Mouse (Mus musculus) hindbrain, embryonic 10.5 days (tissue): Measurements from ENCODE around the gene Mllt11. TPM values are rescaled to one million over a fixed set of nuclear protein-coding genes. Genes with fewer than 3 reads are reported as not detected.
A peak's percentile ranks its signal among the peaks of the same experiment; 100 is the strongest.

Source experiments
- DNase-seq: peaks from one replicate; pipeline ENCODE4 v3.0.0-alpha.2; 2017; ENCODE audit warnings: low spot score
- H3K27ac ChIP-seq: fragments of 300-500 bp; sonication (generic); 2 replicates; pipeline ENCODE4 v1.5.1; 2016; ENCODE audit warnings: mild to moderate bottlenecking, moderate library complexity
- H3K27me3 ChIP-seq: fragments of 300-500 bp; sonication (generic); 2 replicates; pipeline ENCODE4 v1.6.1; 2016; ENCODE audit warnings: mild to moderate bottlenecking; ENCODE audit not compliant: poor library complexity, insufficient read depth, severe bottlenecking
- H3K36me3 ChIP-seq: fragments of 300-500 bp; sonication (generic); 2 replicates; pipeline ENCODE4 v1.6.1; 2016; ENCODE audit warnings: mild to moderate bottlenecking, moderate library complexity
- H3K4me1 ChIP-seq: fragments of 300-500 bp; sonication (generic); replicated peaks from 2 replicates; pipeline ENCODE4 v1.6.1; 2016; ENCODE audit warnings: mild to moderate bottlenecking
- H3K4me3 ChIP-seq: fragments of 300-500 bp; sonication (generic); 2 replicates; pipeline ENCODE4 v1.5.1; 2016; ENCODE audit warnings: mild to moderate bottlenecking, moderate library complexity
- H3K9me3 ChIP-seq: fragments of 300-500 bp; sonication (generic); 2 replicates; pipeline ENCODE4 v1.6.1; 2016; ENCODE audit warnings: mild to moderate bottlenecking, moderate library complexity
- WGBS: fragments of 180-500 bp; shearing (Covaris S2); methylation state at CpG from one replicate; pipeline ENCODE4 v1.1.7; 2016; 5-methylcytosine and 5-hydroxymethylcytosine counted together
- polyA plus RNA-seq: library from polyadenylated mRNA; unstranded; fragments of >200 nt; fragmentation: Nextera tagmentation; extraction: Ambion mirVana; gene quantifications from 2 replicates; pipeline ENCODE4 v1.2.1, GENCODE M21; 2016

Mllt11 gene
- polyA plus RNA-seq, 1 experiment from 2014 or later = 95.9 TPM

DNA sequence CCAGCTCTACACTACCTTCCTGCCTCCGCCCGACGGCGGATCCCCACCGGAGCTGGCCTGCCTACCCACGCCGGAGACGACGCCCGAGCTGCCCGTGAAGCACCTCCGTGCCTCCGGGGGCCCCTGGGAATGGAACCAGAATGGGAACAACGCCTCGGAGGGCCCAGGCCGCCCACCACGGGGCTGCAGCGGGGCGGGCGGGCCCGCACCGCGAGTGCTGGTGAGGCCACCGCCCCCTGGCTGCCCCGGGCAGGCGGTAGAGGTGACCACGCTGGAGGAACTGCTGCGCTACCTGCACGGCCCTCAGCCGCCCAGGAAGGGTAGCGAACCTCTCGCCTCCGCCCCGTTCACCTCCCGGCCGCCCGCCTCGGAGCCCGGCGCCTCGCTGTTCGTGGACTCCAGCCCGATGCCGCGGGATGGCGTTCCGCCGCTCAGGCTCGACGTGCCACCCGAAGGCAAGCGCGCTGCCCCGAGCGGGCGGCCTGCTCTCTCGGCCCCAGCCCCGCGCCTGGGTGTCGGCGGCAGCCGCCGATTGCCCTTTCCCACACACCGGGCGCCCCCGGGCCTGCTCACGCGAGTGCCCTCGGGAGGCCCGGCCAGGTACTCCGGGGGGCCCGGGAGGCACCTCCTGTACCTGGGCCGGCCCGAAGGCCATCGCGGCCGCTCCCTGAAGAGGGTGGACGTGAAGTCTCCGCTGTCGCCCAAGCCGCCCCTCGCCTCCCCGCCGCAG is 59.3 kb downstream of the Mllt11 start:
- WGBS = 12% methylated on average over 84 of the region's 84 CpGs
- Histone ChIP-seq H3K4me3 (peak overlapping the region; percentile 45), H3K36me3 (peaks cover 60% of the 10 kb centered on the region), H3K27ac (no peak overlapping the region), H3K27me3 (peaks cover 72% of the 10 kb centered on the region), H3K4me1 (peaks cover 21% of the 10 kb centered on the region), H3K9me3 (no peaks in the 10 kb centered on the region)
- peak; percentile 43 for DNase-seq

DNA sequence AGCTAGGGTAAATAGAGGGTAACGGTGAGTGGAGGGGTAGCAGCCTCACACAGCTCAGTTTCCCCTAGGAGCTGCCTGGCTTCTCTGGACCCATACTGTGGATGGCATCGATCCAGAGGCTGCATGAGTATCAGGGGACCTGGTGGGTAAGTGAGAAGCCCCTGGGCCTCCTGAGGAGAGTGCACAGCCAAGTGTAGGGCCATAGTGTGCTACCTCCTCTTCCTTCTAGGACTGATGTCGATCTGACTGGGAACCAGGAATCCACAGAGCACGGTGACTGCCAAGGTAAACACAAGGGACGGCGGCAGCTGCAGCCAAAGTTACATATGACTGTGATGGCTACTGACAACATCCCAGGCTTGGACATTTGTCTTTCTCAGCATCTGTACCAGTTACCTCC is 60.9 kb downstream of the Mllt11 start:
- Histone ChIP-seq H3K4me1 (peaks cover 21% of the 10 kb centered on the region), H3K9me3 (no peaks in the 10 kb centered on the region), H3K27me3 (peaks cover 72% of the 10 kb centered on the region), H3K27ac (no peak overlapping the region), H3K36me3 (peaks cover 76% of the 10 kb centered on the region), H3K4me3 (no peak overlapping the region)
- 86% methylated on average over 6 of the region's 6 CpGs for WGBS
- no peak for DNase-seq

DNA sequence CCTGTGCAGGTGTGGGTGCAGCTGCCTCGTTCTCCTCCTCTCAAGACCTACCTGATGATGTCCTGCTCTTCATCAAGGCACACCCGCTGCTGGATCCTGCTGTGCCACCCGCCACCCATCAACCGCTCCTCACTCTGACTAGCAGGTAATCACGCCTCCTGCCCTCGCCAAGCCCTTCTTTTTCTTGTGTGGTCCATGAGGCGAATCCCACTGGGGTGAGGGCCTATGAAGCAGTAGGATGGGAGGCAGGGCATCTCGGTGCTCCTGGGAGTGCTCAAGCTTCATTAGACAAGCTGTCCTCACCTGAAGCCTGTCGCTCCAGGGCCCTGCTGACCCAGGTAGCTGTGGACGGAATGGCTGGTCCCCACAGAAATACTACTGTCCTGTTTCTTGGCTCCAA is 62.0 kb downstream of the Mllt11 start:
- no peak for DNase-seq
- Histone ChIP-seq H3K27ac (no peak overlapping the region), H3K9me3 (no peaks in the 10 kb centered on the region), H3K4me3 (no peak overlapping the region), H3K27me3 (peaks cover 66% of the 10 kb centered on the region), H3K36me3 (peaks cover 87% of the 10 kb centered on the region), H3K4me1 (peaks cover 21% of the 10 kb centered on the region)
- WGBS = 85% methylated on average over 10 of the region's 10 CpGs

Other genes starting within 250 kb of the Mllt11 start
- 40.0 and 46.5 TPM in 2 replicates for gene Zfp687, start 216.7 kb downstream of the Mllt11 start, polyA plus RNA-seq
- gene Psmd4, start 189.6 kb downstream of the Mllt11 start, polyA plus RNA-seq = 330 and 353 TPM in 2 replicates
- gene Pip5k1a, start 125.2 kb downstream of the Mllt11 start, polyA plus RNA-seq = 19.0 and 20.1 TPM in 2 replicates
- 274 and 303 TPM in 2 replicates for gene Vps72, start 121.1 kb downstream of the Mllt11 start, polyA plus RNA-seq
- 0.95 and 1.3 TPM in 2 replicates for gene Tmod4, start 107.7 kb downstream of the Mllt11 start, polyA plus RNA-seq
- gene Scnm1, start 98.2 kb downstream of the Mllt11 start, polyA plus RNA-seq = 79.2 and 94.1 TPM in 2 replicates
- gene Lysmd1, start 98.1 kb downstream of the Mllt11 start, polyA plus RNA-seq = 13.4 and 17.2 TPM in 2 replicates
- gene Tnfaip8l2, start 89.8 kb downstream of the Mllt11 start, polyA plus RNA-seq = 2.1 and 2.9 TPM in 2 replicates
- gene Sema6c, start 71.7 kb downstream of the Mllt11 start, polyA plus RNA-seq = 9.9 and 24.3 TPM in 2 replicates
- 7.9 and 12.2 TPM in 2 replicates for gene Gabpb2, start 14.3 kb downstream of the Mllt11 start, polyA plus RNA-seq
- gene Cdc42se1, start 3.4 kb downstream of the Mllt11 start, polyA plus RNA-seq = 99.6 and 111 TPM in 2 replicates
- 0.17 and 0.22 TPM in 2 replicates for gene Gm128, start 9.4 kb upstream of the Mllt11 start, polyA plus RNA-seq
- gene Bnipl, start 19.0 kb upstream of the Mllt11 start, polyA plus RNA-seq = 0.60 and 0.63 TPM in 2 replicates
- 33.9 and 44.1 TPM in 2 replicates for gene Mindy1, start 49.2 kb upstream of the Mllt11 start, polyA plus RNA-seq
- gene Prune1, start 49.9 kb upstream of the Mllt11 start, polyA plus RNA-seq = 28.2 and 28.6 TPM in 2 replicates
- gene Anxa9, start 75.0 kb upstream of the Mllt11 start, polyA plus RNA-seq = 2.0 and 2.1 TPM in 2 replicates
- gene Cers2, start 82.6 kb upstream of the Mllt11 start, polyA plus RNA-seq = 116 and 123 TPM in 2 replicates
- gene Setdb1, start 125.0 kb upstream of the Mllt11 start, polyA plus RNA-seq = 51.7 and 54.4 TPM in 2 replicates
- gene 4930558C23Rik, start 170.7 kb upstream of the Mllt11 start, polyA plus RNA-seq = not detected in 2 replicates
- gene Arnt, start 202.2 kb upstream of the Mllt11 start, polyA plus RNA-seq = 30.6 and 33.5 TPM in 2 replicates